Mouse (Mus musculus): ENCODE results near the gene Nek1.

Nek1 gene

GRCm38 (mm10) chr8:60992910-60993638 lies at the start of gene Nek1:
TSS of gene Nek1 (plus strand) at chr8:60993195.
- peak; percentile 99 to 100 for DNase-seq

GRCm38 (mm10) chr8:60947503-60947902 lies 45.5 kb upstream of the Nek1 start:
- no peak for DNase-seq

- no peak for DNase-seq
Observed at GRCm38 (mm10) chr8:60949859-60950258, 43.1 kb upstream of the Nek1 start.

GRCm38 (mm10) chr8:60951271-60951670 lies 41.7 kb upstream of the Nek1 start:
- no peak for DNase-seq

GRCm38 (mm10) chr8:60951757-60952156 lies 41.2 kb upstream of the Nek1 start:
- DNase-seq, result no peak

GRCm38 (mm10) chr8:60952803-60953202 lies 40.2 kb upstream of the Nek1 start:
- DNase-seq, result no peak

GRCm38 (mm10) chr8:60954281-60955014 lies 38.5 kb upstream of the Nek1 start:
- DNase-seq, result peak; percentile 49 to 76

GRCm38 (mm10) chr8:60956847-60957246 lies 36.1 kb upstream of the Nek1 start:
- DNase-seq, result no peak

GRCm38 (mm10) chr8:60962763-60963162 lies 30.2 kb upstream of the Nek1 start:
- no peak for DNase-seq

- DNase-seq, result no peak
Observed at GRCm38 (mm10) chr8:60963931-60964330, 29.1 kb upstream of the Nek1 start.

- no peak for DNase-seq
Observed at GRCm38 (mm10) chr8:60964518-60964917, 28.5 kb upstream of the Nek1 start.

GRCm38 (mm10) chr8:60965306-60965705 lies 27.7 kb upstream of the Nek1 start:
- no peak for DNase-seq

GRCm38 (mm10) chr8:60965741-60966140 lies 27.3 kb upstream of the Nek1 start:
- DNase-seq, result no peak

- peak in 1 of 2 experiments; percentile 65 for DNase-seq
Observed at GRCm38 (mm10) chr8:60969091-60969490, 23.9 kb upstream of the Nek1 start.

- DNase-seq, result peak; percentile 68 to 74
Observed at GRCm38 (mm10) chr8:60971808-60972207, 21.2 kb upstream of the Nek1 start.

GRCm38 (mm10) chr8:60973448-60973847 lies 19.5 kb upstream of the Nek1 start:
- no peak for DNase-seq

- DNase-seq, result no peak
Observed at GRCm38 (mm10) chr8:60974837-60975236, 18.2 kb upstream of the Nek1 start.

GRCm38 (mm10) chr8:60976818-60977217 lies 16.2 kb upstream of the Nek1 start:
- DNase-seq, result no peak

- DNase-seq, result no peak
Observed at GRCm38 (mm10) chr8:60978496-60978895, 14.5 kb upstream of the Nek1 start.

GRCm38 (mm10) chr8:60981388-60981787 lies 11.6 kb upstream of the Nek1 start:
- no peak for DNase-seq

- DNase-seq, result peak; percentile 99
Observed at GRCm38 (mm10) chr8:60982701-60983687, 10.0 kb upstream of the Nek1 start, which contains the start of gene Clcn3. TSS of gene Clcn3 (minus strand) at chr8:60983300.

GRCm38 (mm10) chr8:60983688-60984079 lies 9.3 kb upstream of the Nek1 start:
- peak; percentile 82 to 90 for DNase-seq
